Mouse (Mus musculus) liver, adult 2 months (tissue): ENCODE measurements around the gene Abcg2. TPM values are rescaled to one million over a fixed set of nuclear protein-coding genes. Genes with fewer than 3 reads are reported as not detected.
A peak's percentile ranks its signal among the peaks of the same experiment; 100 is the strongest.

ENCODE experiments used
- DNase-seq: peaks from one replicate; pipeline ENCODE4 v3.0.0-alpha.2; 2011; ENCODE audit warnings: low read depth, low spot score; ENCODE audit errors: extremely low read depth
- H3K27ac ChIP-seq: fragments of 200-500 bp; replicated peaks from 2 replicates; pipeline ENCODE4 v1.5.1; 2012; ENCODE audit warnings: low read depth, mild to moderate bottlenecking, control low read depth, inconsistent platforms, low read length; ENCODE audit not compliant: insufficient read depth
- H3K27me3 ChIP-seq: fragments of 200-500 bp; 2 replicates; pipeline ENCODE4 v1.6.1; 2012; ENCODE audit warnings: mild to moderate bottlenecking, moderate library complexity, low read length, inconsistent platforms; ENCODE audit not compliant: control insufficient read depth, insufficient read depth
- H3K36me3 ChIP-seq: fragments of 200-500 bp; 2 replicates; pipeline ENCODE4 v1.6.1; 2012; ENCODE audit warnings: low read length, inconsistent platforms; ENCODE audit not compliant: control insufficient read depth, insufficient read depth
- H3K4me1 ChIP-seq: fragments of 200-500 bp; 2 replicates; pipeline ENCODE4 v1.6.1; 2011; ENCODE audit warnings: low read length; ENCODE audit not compliant: control insufficient read depth, insufficient read depth
- H3K4me3 ChIP-seq: fragments of 200-500 bp; 2 replicates; pipeline ENCODE4 v1.5.1; 2011; ENCODE audit warnings: low read depth, mild to moderate bottlenecking, control low read depth, low read length, moderate library complexity; ENCODE audit not compliant: insufficient read depth
- H3K79me2 ChIP-seq: fragments of 200-500 bp; 2 replicates; pipeline ENCODE4 v1.6.1; 2012; ENCODE audit warnings: inconsistent platforms, mild to moderate bottlenecking, low read length, moderate library complexity; ENCODE audit not compliant: control insufficient read depth, insufficient read depth
- H3K9ac ChIP-seq: fragments of 200-500 bp; 2 replicates; pipeline ENCODE4 v1.6.1; 2012; ENCODE audit warnings: low read depth, mild to moderate bottlenecking, control low read depth, inconsistent platforms, low read length
- CTCF ChIP-seq: fragments of 200-500 bp; IDR thresholded peaks from 2 replicates; pipeline ENCODE4 v1.5.1; 2011; ENCODE audit warnings: low read depth, low read length, control low read depth
- POLR2A ChIP-seq: fragments of 200-500 bp; IDR thresholded peaks from 2 replicates; pipeline ENCODE4 v1.6.1; 2011; ENCODE audit warnings: low read length, control low read depth; ENCODE audit not compliant: insufficient read depth; ENCODE audit errors: extremely low read depth
- WGBS: fragments of 180-500 bp; shearing (Covaris S2); methylation state at CpG from one replicate; pipeline ENCODE4 v1.1.7; 2018; 5-methylcytosine and 5-hydroxymethylcytosine counted together
- polyA plus RNA-seq: library from polyadenylated mRNA; depleted of rRNA; stranded (reverse); fragments of >200 nt; gene quantifications from 2 replicates; pipeline ENCODE4 v1.2.3, GENCODE M21; 2012; rRNA removed
- total RNA-seq: library from RNA; depleted of rRNA; stranded (reverse); fragments of >200 nt; gene quantifications from 2 replicates; pipeline ENCODE4 v1.2.3, GENCODE M21; 2014; rRNA removed

The Abcg2 gene
- total and polyA plus RNA-seq, 2 experiments, result 14.4 to 74.3 TPM

GRCm38 (mm10) chr6:58733851-58734250 is 149.5 kb downstream of the Abcg2 start:
- Histone ChIP-seq H3K36me3 (no peaks in the 10 kb centered on the region), H3K27ac (peak overlapping the region; percentile 63; the same call in 1 of the 2 replicates), H3K4me1 (peaks cover 3% of the 10 kb centered on the region), H3K9ac (no peak overlapping the region), H3K27me3 (no peaks in the 10 kb centered on the region), H3K4me3 (no peak overlapping the region), H3K79me2 (no peaks in the 10 kb centered on the region)
- WGBS, result 9% methylated on average over 2 of the region's 2 CpGs
- no peak for TF ChIP-seq CTCF
- no peak for TF ChIP-seq POLR2A
- DNase-seq, result peak; percentile 93

- H3K4me3 ChIP-seq, result no peak overlapping the region
- H3K36me3 ChIP-seq, result no peaks in the 10 kb centered on the region
- DNase-seq, result peak; percentile 41
- no peaks in the 10 kb centered on the region for H3K27me3 ChIP-seq
- H3K27ac ChIP-seq, result no peak overlapping the region
- peaks cover 8% of the 10 kb centered on the region for H3K4me1 ChIP-seq
- H3K79me2 ChIP-seq, result no peaks in the 10 kb centered on the region
- TF ChIP-seq CTCF (no peak), POLR2A (no peak)
- WGBS, result 66% methylated on average over 1 of the region's 1 CpGs
- no peak overlapping the region for H3K9ac ChIP-seq
Observed at GRCm38 (mm10) chr6:58735090-58735489, 150.8 kb downstream of the Abcg2 start.

Other genes with a start within 250 kb of the Abcg2 start
- gene Vmn1r30, start 141.1 kb upstream of the Abcg2 start, total RNA-seq, result not detected in 2 replicates
- not detected in 2 replicates for gene Vmn1r30, start 141.1 kb upstream of the Abcg2 start, polyA plus RNA-seq
- not detected in 2 replicates for gene Vmn1r31, start 109.2 kb upstream of the Abcg2 start, total RNA-seq
- not detected in 2 replicates for gene Vmn1r31, start 109.2 kb upstream of the Abcg2 start, polyA plus RNA-seq
- gene Herc3, start 246.9 kb downstream of the Abcg2 start, total RNA-seq, result 7.9 and 10.3 TPM in 2 replicates
- 2.4 and 3.5 TPM in 2 replicates for gene Herc3, start 246.9 kb downstream of the Abcg2 start, polyA plus RNA-seq